Mouse (Mus musculus): ENCODE measurements around the gene Sidt2.

The Sidt2 gene

DNA sequence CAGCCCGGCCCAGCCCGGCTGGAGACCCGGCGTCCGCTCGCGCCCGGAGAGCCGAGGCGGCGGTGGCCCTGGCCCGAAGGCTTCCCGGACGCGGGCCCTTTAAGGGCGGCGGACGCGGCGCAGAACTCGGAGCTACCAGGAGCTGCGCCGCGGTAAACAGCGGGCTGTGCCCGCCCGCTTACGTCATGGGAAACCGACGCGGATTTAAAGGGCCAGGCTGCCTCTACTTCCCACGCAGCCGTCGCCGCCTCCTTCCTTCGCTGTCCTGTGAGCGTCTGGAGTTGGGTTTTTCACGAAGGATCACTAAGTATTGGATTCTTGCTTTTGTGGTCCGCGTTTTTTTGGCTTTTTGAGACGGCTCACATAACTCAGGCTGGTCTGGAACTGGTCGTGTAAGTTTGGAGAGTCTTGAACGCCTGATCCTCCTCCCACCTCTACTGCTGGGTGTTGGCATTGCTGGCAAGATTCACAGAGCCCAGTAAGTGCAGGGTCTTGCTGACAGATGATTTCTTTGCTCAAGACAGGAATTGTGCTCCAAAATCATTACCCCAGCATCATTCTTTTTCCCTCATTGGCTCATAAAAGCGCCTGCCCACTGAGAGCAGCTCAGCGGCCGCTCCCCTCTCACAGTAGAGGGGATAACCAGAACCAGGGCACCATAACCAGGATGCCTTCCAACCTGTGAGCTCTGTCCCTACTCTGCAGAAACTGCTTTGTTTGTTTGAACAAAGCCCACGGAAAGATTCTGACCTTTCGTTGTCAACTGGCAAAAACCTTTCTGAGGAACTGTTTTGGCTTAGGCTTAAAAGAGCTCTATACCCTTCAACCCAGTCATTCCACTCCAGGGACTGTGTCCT lies at the start of gene Sidt2:
TSS of gene Sidt2 (minus strand) at position 152 of the 857 bp plus-strand sequence.
- DNase-seq (ENCODE audit: low spot score) = peak; percentile 88

DNA sequence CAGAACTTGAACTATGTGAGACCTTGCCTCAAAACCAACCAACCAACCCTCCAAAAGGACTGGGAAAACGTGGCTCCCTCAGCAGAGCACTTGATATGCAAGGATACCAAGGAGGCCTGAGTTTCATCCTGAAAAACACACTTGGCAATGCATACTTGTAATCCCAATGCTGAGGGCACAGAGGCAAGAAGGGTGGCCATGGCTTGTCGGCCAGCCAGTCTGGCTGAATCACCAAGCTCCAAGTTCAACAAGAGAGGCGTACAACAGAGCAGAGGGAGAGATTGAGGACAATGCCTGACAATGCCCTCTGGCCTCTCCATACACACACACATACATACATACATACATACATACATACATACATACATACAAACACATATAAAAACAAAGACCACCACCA lies 49.5 kb upstream of the Sidt2 start:
- no peak for DNase-seq (ENCODE audit: low spot score)

DNA sequence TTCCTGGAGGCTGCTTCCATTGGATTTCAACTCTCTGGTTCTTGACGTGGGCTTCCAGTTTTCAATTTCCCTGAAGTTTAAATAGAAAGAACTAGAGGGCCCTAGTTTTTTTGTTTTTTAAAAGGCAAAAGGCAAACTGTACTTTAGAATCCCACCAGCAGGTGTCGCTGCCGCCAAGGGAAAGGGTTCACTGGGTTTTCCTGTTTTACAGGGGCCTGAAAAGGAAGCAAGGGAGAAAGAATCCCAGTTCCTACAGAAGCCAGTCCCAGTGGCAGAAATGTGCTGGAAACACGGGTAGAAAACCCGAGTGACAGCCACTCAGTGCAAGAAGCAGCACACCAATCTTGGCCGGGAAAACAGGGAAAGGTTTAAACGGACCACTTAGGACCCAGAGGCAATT lies 48.7 kb upstream of the Sidt2 start:
- peak; percentile 77 for DNase-seq (ENCODE audit: low spot score)

DNA sequence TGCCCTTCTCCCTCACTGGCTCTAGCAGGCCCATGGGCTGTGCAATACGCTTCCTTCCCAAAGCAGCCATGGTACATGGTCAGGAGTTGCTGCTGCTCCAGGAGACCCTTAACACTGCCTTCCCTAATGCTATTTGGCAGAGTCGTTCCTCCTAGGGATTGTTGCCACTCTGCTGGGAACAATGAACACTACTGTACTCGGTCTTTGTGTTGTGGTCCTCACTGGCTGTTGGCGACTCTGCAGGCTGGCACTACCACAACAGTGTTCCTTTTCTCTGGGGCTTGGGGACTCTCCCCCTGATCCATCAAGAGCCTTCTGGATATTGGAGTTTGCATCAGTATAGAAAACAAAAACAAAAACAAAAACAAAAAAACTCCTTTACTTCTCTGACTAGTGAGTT lies 44.0 kb upstream of the Sidt2 start:
- no peak for DNase-seq (ENCODE audit: low spot score)

DNA sequence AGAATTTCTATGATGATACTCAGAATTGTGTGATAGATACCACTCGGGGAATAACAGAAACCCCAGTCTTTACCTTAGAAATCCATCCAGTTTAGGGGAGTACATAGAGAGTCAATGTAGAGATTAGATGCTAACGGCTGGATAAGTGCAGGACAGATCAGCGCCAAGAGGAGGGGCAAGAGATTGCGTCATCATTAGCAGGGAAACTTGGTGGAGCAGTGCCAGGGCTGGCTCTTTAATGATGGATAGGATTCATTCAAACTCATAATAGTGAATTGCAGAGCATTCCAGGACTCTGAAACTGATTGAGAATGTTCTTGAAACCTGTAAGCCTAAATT lies 30.1 kb upstream of the Sidt2 start:
- peak; percentile 74 for DNase-seq (ENCODE audit: low spot score)

DNA sequence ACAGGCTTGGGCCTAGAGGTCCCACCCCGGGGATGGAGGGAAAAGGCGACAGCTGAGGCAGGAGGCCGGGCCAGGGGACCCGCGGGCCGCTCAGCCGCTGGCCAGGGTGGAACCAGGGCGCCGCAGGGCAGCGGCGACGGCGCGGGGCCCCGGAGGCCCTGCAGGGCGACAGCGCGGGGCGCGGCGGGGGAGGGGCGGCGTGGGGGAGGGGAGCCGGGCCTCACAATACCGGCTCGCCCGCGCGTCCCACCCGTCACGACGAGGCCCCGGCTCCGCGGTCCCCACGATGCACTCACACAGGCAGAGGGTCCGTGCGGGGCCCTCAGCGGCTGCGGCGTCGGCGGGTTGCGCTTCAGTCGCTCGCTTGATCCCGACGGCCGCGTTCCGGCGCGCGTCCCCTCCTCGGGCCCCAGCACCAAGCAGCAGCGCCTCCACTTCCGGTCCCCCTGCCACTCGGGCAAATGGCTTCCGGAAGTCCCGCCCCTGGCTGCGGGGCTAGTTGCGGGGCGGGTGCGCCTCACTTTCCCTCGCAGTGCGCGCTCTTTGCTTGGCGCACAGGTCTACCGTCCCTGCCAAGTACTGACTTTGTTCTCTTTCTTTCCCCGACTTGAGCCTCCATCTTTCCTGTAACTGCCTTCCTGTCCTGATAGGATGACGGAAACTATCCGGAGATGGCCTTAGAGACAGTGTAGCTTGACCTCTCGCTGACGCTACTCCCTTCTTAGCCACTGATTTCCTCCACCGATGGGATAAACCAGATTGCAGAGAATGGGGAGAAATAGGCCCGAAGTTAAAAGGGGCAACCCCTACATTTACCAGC lies 29.6 kb upstream of the Sidt2 start:
- DNase-seq (ENCODE audit: low spot score) = peak; percentile 91

DNA sequence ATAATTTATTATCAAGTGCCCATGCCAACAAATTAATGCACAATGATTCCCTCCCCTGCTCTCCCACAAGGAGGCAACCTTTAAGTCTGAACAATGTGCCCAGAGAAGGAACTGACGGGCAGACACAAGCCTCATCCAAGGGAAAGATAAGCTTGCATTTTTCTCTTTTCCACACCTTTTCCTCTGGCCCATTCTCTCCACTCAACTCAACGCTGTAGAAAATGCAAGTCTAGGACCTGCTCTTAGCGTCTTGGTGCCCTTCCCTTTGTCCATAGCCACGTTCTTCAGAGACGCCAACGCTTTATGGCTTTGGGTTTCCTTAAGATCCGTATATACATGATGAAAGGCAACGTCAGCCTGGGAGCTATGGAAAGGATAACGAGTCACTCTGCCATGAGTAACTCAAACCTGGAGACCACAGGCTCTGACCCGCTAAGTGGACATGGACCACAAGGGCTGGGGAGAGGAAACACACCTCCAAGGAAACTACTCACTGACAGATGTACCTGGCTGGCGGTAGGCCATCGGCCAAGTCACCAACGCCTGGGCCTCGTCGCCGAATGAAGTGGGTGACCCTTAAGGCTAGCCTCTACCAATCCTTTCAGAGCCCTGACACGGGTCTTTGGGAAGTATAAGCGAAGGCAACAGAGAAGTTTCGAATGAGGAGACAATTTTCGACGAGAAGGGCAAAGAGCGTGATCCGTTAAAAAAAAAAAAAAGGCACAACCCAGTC lies 28.8 kb upstream of the Sidt2 start:
- DNase-seq (ENCODE audit: low spot score) = peak; percentile 64

DNA sequence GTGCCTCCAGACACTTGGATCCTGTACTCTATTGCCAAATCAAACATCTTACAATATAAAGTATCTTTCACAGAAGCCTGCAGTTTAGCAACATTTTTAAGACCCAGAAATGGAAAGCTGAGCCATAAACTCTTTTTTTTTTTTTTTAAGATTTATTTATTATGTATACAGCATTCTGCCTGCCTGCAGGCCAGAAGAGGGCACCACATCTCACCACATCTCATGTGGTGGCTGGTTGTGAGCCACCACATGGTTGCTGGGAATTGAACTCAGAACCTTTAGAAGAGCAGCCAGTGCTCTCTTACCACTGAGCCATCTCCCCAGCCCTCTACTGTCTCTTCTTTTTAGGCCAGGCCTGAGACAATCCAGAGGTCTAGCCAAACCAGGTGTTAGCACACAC lies 26.3 kb upstream of the Sidt2 start:
- no peak for DNase-seq (ENCODE audit: low spot score)

DNA sequence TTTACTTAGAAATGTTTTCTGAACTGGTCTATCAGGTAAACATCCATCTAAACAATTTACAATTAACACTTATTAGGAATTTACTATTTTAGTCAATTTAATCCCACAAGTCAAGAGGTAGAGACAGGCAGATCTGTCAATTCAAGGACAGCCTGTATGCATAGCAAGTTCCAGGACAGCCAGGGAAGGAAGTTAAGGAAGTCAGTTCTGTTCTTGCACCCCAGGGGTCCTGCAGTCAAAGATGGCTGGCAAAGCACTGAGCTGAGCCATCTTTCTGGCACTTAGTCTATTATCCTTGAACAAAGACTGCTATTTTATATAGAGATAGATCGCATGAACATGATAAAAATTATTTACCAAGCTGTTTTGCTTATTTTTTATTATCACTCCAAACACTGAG lies 25.6 kb upstream of the Sidt2 start:
- no peak for DNase-seq (ENCODE audit: low spot score)

DNA sequence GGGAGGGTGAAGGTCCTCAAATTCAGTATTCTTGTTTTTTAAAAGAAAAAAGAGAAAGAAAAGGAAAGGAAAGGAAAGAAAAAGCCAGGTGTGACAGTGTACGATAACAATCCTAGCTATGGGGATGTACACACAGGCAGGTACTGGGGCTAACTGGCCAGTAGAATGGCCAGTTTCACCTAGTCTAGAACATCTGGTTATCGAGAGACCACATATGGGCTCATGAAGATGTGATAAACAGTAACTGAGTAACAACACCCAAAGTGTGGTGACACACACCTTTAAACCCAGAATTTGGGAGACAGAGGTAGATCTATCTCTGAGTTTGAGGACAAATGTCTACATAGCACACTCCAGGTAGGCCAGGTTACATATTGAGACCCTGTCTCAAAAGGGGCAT lies 24.7 kb upstream of the Sidt2 start:
- DNase-seq (ENCODE audit: low spot score) = no peak

DNA sequence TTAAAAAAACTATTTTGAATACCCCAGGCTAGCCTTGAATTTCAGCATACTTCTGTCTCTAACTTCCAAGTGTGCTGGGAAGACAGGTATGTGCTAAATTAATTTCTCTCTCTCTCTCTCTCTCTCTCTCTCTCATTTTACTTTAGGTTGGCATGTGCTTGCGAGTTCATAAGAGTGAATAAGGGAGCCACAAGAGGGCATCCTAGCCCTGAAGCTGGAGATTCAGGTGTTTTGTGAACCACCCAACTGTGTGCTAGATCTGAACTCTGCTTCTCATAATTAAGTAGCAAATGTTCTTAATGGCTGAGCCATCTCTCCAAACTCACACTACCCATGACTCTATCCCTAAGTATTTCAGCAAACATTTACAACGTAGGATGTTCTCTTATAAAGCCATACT lies 21.8 kb upstream of the Sidt2 start:
- no peak for DNase-seq (ENCODE audit: low spot score)

DNA sequence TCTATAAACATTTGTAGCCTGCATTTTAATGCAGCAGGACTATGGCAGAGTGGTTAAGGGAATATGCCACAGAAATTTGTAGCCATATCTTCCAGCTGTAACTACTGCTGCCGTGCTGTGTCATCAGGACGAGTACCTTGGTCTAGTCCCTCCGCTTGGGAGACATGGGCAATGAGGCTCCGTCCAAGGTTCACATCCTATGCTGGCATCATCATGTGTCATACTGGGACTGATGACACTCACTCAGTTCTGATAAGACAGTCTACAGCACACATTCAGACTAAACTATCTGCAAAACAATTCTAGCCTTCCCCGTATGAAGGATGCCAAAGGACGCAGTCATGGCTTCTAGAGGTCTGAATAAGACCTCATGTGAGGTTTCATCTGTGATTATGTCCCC lies 8.5 kb upstream of the Sidt2 start:
- DNase-seq (ENCODE audit: low spot score) = no peak

DNA sequence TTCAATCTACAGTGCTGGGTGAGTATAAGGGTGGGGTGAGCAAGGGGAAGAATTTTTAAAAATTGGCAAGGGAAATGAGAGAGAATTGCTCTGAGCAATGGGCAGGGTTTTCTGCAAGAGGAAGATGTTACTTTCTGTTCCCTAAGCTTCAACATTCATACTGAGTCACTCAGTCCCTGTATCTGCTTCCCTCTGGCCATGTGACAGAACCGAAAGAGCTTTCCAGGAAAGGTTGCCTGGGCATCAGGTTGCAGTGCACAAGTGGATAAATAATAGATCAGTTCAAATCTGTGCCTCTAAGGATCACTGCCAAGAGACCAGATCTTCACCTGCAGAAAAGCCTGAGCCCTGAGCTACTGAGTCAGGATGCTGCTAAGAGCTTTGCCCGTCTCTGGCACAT lies 6.8 kb upstream of the Sidt2 start:
- peak; percentile 42 for DNase-seq (ENCODE audit: low spot score)

DNA sequence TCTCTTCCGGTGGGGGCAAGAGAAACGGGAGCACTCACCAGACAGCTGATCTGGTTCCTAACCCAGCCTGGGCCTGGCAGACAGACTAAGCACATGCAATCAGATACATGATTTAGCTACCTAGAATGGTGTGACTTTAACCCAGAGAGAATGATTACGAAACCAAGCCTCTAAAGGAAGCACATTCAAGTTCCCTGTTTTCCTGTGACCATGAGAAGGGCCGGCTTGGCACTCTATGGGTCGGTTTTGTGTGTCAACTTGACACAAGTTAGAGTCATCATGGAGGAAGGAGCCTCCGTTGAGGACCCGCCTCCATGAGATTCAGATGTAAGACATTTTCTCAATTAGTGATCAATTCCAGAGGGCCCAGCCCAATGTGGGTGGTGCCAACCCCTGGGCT lies 4.6 kb upstream of the Sidt2 start:
- DNase-seq (ENCODE audit: low spot score) = no peak

DNA sequence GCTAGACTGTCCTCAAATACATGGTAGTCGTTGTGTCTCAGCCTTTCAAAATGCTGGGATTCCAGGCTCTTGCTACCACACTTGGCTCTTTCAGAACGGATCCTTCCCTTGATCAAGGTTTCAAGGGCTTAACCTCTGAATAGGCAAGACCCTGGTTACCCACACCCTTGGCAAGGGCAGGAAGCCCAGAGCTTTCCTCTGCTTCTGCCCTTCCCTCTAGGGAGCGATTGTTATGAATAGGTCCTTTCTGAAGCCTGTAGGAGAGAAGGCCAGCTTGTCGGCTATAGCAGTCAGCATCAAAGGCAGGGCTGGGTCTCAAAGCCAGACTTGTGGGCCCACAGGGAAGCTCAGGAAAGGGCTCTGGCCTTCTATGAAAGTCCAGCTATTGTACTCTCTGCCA lies 3.8 kb upstream of the Sidt2 start:
- DNase-seq (ENCODE audit: low spot score) = peak; percentile 14

DNA sequence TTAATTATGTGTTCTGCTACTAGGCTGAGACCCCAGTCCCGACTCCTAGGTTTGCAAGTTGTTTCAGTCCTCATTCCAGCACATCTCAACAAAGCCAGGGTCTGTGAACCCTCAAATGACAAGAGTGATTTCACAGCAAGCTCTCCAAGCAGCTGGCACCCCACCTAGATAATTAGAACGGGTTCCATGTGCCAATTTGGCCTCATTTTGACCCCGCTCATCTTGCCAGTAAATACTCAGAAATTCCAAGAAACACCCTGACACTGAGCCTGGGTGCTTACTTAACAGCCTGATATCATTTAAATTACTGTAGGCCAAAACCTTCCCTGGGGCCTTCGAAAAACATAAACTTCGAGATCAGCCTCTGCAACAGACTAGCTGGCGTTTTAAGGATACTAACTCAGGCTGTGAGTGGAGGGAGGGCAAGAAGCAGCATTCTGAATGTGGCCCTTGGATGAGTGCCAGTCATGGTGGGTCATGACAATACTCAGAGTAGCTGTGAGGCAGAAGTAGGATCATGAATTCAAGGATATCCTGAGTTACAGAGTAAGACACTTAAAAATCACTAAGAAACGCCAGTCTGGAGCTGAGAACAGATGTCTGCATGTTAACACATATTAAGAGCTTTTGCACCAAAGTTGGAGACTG lies 3.1 kb upstream of the Sidt2 start:
- DNase-seq (ENCODE audit: low spot score) = peak; percentile 16

DNA sequence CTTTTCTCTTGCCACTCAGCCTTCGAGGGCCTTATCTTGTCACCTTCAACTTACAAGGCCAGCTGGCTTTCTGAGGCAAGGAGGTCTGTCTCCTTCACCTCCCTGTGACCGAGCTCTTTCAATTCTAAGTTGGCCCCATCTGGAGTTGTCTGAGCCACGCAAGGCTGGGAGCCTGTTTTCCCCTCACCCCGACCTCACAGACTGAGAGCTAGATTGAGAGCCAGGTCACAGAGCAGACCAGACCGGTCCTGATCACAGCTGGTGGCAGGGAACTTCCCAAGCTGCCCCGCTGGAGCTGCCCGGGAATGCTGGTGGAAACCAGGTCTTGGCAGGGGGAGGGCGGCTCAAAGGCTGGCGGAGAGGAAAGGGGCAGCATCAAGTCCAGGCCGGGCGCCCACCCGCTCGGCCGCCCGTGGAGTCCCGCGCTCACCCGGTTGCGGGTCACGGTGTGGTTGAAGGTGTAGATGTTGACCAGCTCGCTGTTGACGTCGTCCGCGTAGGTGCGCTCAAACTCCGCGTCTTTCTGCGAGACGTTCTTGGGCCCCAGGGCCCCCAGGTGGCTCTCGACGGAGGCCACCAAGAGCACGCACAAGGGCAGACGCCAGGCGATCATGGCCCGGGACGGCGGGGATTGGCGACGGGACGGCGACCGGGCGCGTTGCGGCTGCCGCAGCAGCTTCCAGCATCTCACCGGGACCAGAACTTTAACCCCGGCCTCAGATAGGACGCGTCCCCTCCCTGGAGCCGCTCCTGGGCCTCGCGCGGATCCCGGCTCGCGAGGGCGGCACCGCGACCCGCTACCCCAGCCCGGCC lies 558 bp downstream of the Sidt2 start:
- peak; percentile 68 for DNase-seq (ENCODE audit: low spot score)

DNA sequence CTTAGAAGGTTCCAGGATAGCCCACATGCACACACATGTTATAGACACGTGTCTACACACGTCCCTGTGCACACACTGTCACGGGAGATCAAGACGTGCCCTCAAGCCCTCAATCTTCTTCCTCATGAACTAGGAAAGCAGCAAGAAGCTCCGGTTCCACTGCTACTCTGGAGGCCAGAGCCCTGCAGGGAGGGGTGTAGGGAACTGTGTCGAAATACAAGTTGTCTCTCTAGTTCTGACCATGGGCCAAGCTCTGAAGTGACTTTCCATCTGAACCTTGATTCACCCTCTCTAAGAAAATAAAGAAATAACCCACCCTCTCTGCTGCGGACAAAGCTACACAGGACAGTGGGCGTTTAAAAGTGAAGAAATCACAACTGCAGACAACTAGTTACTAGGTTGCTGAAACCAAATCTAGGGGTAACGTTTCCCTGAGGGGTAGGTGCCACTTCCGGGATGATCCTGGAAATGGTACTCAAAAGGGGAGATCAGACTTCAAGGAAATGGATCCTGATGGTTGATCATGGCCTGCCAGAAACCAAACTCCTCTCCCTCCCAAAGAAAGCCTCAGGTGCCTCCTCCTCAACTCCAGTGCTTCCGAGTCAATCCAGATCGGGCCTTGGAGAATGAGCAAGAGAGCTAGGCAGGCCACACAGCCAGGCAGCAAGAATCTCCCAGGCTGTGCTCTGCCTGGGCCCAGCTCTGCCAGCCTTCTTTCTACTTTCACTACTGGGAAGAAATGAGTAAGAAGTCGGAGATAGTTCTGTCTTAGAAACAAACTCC lies 1.4 kb downstream of the Sidt2 start:
- no peak for DNase-seq (ENCODE audit: low spot score)

DNA sequence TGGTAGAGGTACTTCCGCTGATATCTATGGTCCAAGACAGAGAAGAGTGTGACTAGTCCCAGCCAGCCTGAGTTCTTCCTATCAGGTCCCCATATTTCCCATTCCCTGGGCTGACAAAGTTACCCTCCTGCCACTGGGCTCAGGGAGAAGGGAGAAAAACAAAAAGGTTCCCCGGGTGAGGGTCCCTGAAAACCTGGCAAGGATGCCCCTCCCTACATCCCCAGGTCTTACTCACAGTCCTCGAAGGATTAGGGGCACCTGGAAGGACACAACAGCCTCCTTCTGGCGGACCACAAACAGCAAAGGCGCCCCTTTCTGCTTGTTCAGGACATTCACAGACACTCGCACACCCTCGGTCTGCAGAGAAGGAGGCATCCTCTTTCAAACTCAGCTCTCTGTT lies 2.2 kb downstream of the Sidt2 start:
- DNase-seq (ENCODE audit: low spot score) = no peak

DNA sequence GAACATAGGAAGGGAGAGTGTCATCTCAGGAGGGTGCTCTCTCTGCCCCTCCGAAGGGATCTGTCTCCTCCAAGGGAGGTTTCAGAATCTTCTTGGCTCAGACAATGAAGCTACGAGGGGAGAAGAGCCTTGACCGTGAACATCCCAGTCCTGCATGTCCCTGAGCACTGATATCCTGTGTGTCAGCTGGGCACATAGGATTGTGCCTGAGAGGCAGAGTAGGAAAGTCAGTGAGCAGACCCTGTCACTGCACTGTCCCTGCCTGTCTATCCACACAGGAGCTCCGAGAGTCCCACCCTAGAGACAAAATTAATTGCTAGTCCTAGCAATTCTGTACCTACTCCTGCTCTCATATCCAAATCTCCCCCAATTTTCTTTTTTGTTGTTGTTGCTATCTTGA lies 3.0 kb downstream of the Sidt2 start:
- no peak for DNase-seq (ENCODE audit: low spot score)

DNA sequence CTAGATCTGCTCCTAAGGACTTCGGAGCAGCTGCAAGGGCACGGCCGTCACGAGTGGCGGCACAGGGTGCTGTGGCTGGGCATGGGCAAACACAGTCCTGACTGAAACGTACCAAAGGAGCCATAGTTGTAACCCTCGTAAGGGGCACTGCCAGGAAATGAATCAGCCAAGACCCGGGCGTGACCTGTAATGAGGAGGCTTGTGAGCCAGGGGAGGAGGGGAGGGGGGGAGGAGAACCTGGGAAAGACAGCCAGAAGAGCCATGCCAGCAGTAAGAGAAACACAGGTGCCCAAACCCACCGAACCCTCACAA lies 8.2 kb downstream of the Sidt2 start:
- no peak for DNase-seq (ENCODE audit: low spot score)

Measured in MN1 (cell line).